Mouse (Mus musculus): Measurements from ENCODE around the gene Tln1.
"Not testable (repeated sequence)": the region's sequence is repeated elsewhere in the genome, so short reads cannot be mapped to it uniquely, and the experiment has no call there.

The Tln1 gene

DNA sequence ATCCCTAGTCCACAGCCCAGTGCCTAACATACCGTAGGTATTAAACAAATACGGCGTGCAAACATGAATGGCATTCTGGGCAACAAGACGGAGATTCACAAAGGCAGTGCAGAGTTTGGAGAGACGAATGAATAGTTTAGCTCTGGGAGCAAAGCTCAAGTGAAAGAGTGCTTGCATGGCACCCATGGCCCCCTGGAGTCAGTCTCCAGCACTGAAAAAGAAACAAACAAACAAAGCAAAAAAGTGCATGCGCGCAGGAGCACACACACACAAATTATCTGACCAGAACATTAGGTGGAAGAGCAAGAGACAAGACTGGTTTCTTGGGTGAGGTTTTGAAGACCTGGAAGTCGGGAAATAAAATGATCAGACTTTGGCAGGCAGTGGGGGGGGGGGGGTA, 56.4 kb downstream of the Tln1 start:
- no peak for DNase-seq (ENCODE audit: low spot score)

GRCm38 (mm10) chr4:43504269-43504668, 58.2 kb downstream of the Tln1 start:
- DNase-seq (ENCODE audit: low spot score) = no peak

DNA sequence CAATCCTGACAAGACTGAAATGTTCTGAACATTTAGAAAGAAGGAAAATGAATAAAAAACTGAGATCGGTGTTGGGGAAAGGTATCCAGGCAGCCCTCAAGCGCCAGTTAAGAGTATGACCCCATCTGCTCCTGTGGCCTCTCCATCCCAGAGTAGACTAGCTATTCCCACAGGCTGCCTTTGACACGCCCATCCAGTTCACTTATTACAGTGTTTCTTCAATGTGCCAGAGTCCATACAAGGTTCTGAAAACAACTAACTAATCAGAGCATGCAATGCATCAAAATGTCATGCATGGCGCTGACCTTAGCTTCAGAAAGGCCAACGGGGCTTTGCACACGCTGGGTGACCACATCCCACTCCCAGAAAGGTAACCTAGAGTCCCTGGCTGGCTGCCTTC, 59.0 kb downstream of the Tln1 start:
- no peak for DNase-seq (ENCODE audit: low spot score)

- no peak for DNase-seq (ENCODE audit: low spot score)
Measured at GRCm38 (mm10) chr4:43503041-43503440, 59.5 kb downstream of the Tln1 start.

DNA sequence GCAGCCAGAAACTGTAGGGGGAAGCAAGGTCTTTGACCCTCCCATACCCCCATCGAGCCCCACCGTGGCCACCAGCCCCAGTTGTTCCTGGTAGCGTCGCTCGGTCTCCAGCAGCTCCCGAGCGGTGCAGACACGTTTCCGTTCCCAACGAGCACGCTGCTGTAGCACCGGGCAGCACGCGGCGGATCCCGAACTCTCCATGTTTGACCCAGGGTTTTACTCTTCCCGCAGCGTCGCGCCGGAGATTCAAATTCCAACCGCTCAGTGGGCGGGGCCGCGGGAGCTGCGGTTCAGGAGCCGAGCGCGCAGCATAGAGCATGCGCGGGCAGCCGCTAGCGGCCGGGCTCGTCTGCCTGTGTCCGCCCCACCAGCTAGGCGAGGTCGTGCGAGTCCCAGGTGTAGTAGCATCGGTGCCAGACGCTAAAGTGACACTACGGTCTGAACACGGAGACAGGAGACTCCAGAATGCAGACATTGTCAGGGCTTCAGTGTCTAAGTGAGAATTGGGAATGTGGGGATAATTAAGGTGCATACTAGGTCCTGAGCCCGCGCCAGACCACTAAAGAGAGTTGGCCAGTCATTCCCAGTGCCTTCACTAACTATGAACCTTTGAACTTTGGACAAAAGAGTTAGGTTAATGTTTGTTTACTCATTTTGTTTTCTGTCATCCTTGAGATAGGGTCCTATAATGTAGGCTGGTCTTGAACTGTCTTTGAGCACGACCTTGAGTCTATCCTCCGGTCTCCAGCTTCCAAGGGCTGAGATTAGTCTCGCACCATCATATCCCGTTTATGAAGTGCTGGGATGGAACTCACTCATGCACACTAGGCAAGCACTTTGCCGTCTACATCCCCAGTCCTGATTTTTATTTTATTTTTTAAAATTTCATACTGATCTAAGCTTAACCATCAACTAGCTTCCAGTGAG, 62.8 kb downstream of the Tln1 start, which contains the start of gene Arhgef39:
Gene Arhgef39 (minus strand): TSS at position 289 of the 927 bp plus-strand sequence.
- peak; percentile 69 for DNase-seq (ENCODE audit: low spot score)

DNA sequence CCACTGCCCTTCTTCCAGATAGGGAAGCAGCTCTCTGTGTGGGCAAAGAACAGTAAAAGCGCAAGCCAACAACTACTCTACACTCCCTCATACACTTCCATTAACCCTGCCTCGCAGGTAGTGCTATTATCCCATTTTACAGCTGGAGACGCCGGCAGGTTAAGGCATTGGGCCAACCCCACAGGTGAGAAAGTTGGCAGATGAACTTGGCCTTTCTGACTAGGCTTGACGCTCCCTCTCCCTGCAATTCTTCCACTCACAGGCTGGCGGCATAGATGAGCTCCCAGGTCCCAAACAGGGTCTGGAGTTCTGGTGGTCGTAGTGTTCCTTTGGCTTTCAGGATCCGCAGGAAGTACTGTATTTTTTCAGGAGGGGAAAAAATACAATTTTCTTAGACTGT, 63.5 kb downstream of the Tln1 start:
- DNase-seq (ENCODE audit: low spot score) = no peak

- DNase-seq (ENCODE audit: low spot score) = no peak
Measured at GRCm38 (mm10) chr4:43497946-43498345, 64.5 kb downstream of the Tln1 start.

DNA sequence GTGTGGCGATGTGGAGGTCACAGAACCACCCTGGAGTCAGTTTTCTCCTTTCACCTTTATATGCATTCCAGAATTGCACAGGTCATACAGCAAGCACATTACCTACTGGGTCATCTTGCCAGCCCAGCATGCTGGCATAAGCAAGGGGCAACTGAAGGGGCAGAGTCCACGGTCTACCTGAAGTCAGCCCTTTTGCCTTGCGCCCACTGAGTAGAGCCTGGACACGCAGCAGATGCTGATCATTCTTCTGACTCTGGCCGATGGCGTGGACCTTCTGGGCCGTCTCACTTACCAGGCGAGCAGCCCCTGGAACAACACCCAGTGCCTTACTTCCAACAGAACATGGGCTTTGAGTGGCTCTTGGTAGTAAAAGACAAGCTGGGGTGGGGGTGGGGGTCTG, 65.1 kb downstream of the Tln1 start:
- DNase-seq (ENCODE audit: low spot score) = no peak

- DNase-seq (ENCODE audit: low spot score) = no peak
Measured at GRCm38 (mm10) chr4:43496587-43496986, 65.9 kb downstream of the Tln1 start.

- DNase-seq (ENCODE audit: low spot score) = no peak
Measured at GRCm38 (mm10) chr4:43493846-43494240, 68.6 kb downstream of the Tln1 start.

DNA sequence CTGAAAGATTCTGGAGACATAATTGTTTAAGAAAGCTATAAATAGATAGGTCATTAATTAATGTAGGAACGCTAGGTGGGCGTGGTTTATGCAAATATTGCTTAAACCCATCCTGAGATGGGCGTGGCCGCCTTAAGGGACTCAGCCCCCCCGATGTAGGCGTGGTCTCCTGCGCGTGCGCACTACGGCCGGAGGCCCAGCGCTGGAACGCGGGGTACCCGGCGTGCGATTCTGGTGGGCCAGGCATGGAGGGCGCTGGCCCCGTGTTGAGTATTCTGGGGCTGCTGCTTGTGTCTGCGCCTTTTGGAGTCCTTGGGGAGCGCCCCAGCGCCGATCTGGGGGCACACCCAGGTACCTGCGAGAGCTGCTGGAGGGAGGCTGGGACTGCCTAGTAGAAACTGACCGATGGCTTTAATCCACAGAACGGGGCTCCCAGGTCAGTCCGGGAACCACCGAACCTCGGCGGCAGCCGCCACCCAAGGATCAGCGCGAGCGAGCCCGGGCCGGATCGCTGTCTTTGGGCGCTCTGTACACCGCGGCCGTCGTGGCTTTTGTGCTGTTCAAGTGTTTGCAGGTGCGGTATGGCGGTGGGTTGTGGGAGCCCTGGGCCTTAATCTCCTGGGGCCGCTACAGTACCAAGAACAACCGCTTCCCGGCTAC, 69.2 kb downstream of the Tln1 start:
- DNase-seq (ENCODE audit: low spot score) = peak; percentile 98

DNA sequence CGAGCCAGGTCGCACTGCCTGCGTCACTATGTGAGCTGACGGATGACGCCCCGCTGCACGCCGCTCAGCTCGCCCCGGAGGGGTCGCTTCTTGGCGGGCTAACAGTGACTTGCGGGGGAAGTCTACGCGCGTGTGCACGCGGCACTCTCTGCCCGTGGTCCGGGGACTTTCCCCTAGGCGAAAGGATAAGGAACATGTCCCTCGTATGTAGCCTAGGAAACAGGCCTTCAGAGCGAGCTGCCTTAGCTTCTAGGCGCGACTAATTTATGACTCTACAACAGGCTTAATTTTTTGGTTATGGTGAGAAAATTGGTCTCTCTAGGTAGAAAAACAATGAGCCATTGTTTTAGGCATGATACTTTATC, 69.7 kb downstream of the Tln1 start, which contains the start of gene Ccdc107:
Gene Ccdc107 (plus strand): TSS at position 80 of the 365 bp plus-strand sequence.
- DNase-seq (ENCODE audit: low spot score) = peak; percentile 68

DNA sequence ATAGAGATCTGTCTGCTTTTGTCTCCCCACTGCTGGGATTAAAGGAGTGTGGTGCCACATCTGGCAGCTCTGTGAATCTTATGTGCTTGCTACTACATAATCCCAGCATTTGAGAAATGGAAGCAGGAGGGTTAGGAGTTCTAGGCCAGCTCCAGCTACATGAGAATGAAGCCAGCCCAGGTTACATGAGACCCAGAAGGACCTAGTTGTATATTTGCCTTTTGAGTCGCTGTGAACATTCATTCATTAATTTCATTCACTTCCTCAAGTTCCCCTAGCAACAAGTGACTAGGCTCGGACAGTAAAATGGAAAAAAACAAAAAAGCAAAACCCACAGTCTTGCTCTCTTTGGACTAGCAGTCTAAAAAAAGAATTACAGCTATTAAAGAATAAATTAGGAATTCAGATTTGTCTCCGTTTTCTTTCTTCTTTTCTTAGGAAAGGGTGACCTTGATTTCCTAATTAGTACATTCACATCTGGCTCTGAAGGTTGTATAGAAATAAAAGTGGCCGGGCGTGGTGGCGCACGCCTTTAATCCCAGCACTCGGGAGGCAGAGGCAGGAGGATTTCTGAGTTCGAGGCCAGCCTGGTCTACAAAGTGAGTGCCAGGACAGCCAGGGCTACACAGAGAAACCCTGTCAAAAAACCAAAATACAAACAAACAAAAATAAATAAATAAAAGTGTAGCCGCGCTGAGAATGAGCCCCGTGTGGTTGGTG, 70.2 kb downstream of the Tln1 start:
- DNase-seq (ENCODE audit: low spot score) = no peak

DNA sequence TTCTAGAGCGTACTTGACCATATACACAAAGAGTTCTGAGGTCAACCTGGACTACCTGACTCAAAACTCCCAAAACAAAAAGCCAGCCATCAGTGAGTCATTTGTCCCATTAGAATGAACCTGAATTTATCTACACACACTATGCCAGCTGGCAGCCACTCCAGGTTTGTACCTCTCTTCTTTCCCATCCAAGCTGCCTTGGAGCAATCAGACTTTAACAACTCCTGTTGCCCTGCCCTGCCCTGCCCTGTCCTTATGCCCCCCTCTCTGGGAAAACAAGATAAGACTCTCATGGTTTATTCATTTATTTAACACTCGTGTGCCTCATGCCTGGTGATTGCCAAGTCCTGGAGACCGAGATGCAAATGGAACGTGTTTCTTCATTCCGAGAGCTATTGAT, 71.7 kb downstream of the Tln1 start:
- DNase-seq (ENCODE audit: low spot score) = no peak

DNA sequence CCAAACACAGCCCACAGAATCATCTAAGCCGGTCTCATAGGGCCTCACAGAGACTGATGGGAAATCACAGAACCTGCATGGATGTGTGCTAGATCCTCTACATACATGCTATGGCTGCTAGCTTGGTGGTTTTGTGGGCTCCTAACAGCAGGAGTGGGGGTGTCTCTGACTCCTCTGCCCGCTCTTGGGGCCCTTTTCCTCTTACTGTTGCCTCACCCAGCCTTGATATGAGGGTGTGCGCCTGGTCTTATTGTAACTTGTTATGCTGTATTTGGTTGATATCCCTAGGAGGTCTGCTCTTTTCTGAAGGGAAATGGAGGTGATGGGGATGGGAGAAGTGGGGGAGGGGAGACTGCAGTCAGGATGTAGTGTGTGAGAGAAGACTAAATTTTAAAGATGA, 72.9 kb downstream of the Tln1 start:
- no peak for DNase-seq (ENCODE audit: low spot score)

- not testable (repeated sequence) for DNase-seq (ENCODE audit: low spot score)
Measured at GRCm38 (mm10) chr4:43485666-43486065, 76.8 kb downstream of the Tln1 start.

DNA sequence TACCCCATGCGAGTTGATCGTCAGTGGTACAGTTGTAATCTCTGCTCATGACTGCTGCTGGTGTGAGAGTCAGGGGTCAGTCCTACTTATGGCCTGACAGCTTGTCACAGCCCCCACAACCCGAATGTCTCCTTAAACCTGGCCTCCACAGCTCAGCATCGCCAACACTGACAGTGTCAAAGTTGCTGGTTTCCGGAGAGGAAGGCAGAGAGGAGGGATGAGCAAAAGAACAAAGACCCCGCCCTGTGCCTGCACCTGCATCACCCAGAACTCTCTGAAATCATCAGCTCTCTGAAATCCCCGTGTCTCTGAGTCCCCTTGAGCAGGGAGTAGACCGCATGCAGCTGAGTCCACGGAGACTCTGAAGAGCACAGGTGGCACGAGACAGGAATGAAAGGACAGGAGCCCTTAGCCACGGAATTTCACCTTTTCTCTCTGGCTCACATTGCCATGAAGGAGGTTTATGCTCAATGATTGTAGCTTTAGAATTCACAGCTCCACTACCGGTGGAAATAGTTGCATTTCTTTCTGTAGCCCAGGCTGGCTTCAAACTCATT, 78.9 kb downstream of the Tln1 start, which contains the start of gene Sit1:
Gene Sit1 (minus strand): TSS at position 200 of the 557 bp plus-strand sequence.
- DNase-seq (ENCODE audit: low spot score) = no peak

GRCm38 (mm10) chr4:43482591-43482990, 79.9 kb downstream of the Tln1 start:
- DNase-seq (ENCODE audit: low spot score) = no peak

GRCm38 (mm10) chr4:43481894-43482456, 80.5 kb downstream of the Tln1 start:
- DNase-seq (ENCODE audit: low spot score) = no peak

All from ovary, postnatal 14 days (tissue).